Mouse (Mus musculus) heart, embryonic 15.5 days (tissue): ENCODE results near the gene Rere. TPM values are rescaled to one million over a fixed set of nuclear protein-coding genes. Genes with fewer than 3 reads are reported as not detected.
A peak's percentile ranks its signal among the peaks of the same experiment; 100 is the strongest.

Source experiments
- ATAC-seq: fragments of 200-750 bp; cut with Nextera tagmentation; replicated peaks from 2 replicates; pipeline ENCODE4 v1.8.0; 2017; ENCODE audit warnings: low read depth, moderate TSS enrichment; ENCODE audit not compliant: insufficient number of reproducible peaks, insufficient read depth, low FRiP score
- H3K27ac ChIP-seq: fragments of 300-500 bp; sonication (generic); 2 replicates; pipeline ENCODE4 v1.5.1; 2015; ENCODE audit warnings: mild to moderate bottlenecking, inconsistent platforms
- H3K27me3 ChIP-seq: fragments of 300-500 bp; sonication (generic); 2 replicates; pipeline ENCODE4 v1.6.1; 2015; ENCODE audit warnings: inconsistent platforms
- H3K36me3 ChIP-seq: fragments of 300-500 bp; sonication (generic); 2 replicates; pipeline ENCODE4 v1.6.1; 2015; ENCODE audit warnings: mild to moderate bottlenecking, inconsistent platforms
- H3K4me1 ChIP-seq: fragments of 300-500 bp; sonication (generic); replicated peaks from 2 replicates; pipeline ENCODE4 v1.6.1; 2015; ENCODE audit warnings: inconsistent platforms
- H3K4me2 ChIP-seq: fragments of 300-500 bp; sonication (generic); 2 replicates; pipeline ENCODE4 v1.6.1; 2015; ENCODE audit warnings: inconsistent platforms, mild to moderate bottlenecking, moderate library complexity
- H3K4me3 ChIP-seq: fragments of 300-500 bp; sonication (generic); 2 replicates; pipeline ENCODE4 v1.5.1; 2015; ENCODE audit warnings: mild to moderate bottlenecking, inconsistent platforms
- H3K9ac ChIP-seq: fragments of 300-500 bp; sonication (generic); 2 replicates; pipeline ENCODE4 v1.6.1; 2015; ENCODE audit warnings: mild to moderate bottlenecking, inconsistent platforms
- H3K9me3 ChIP-seq: fragments of 300-500 bp; sonication (generic); replicated peaks from 2 replicates; pipeline ENCODE4 v1.6.1; 2016; ENCODE audit warnings: inconsistent platforms
- WGBS: fragments of 180-500 bp; shearing (Covaris S2); methylation state at CpG from one replicate; pipeline ENCODE4 v1.1.7; 2015; ENCODE audit warnings: mixed read lengths; 5-methylcytosine and 5-hydroxymethylcytosine counted together
- polyA plus RNA-seq: library from polyadenylated mRNA; unstranded; fragments of >200 nt; fragmentation: Nextera tagmentation; extraction: Ambion mirVana; gene quantifications from 2 replicates; pipeline ENCODE4 v1.2.1, GENCODE M21; 2015

Gene Rere
- polyA plus RNA-seq, 1 experiment from 2014 or later = 17.6 TPM

DNA sequence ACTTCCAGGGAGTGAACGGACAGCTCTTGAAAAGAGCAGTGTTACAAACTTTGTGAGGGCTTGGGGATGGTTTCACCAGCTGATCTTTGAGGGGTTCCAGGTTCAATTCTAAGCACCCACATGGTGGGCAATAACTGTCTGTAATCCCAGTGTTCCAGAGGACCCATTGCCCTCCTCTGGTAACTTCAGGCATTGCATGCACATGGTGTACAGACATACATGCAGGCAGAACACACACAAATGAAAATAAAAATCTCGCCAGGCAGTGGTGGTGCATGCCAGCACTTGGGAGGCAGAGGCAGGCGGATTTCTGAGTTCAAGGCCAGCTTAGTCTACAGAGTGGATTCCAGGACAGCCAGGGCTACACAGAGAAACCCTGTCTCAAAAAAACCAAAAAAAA is 10.5 kb downstream of the Rere start:
- Histone ChIP-seq H3K27ac (no peak overlapping the region), H3K4me2 (no peak overlapping the region), H3K4me1 (peaks cover 15% of the 10 kb centered on the region), H3K9ac (no peak overlapping the region), H3K4me3 (no peak overlapping the region), H3K9me3 (no peaks in the 10 kb centered on the region), H3K27me3 (no peaks in the 10 kb centered on the region), H3K36me3 (0 out of 2 replicates have a peak, but pooled peaks cover 3% of the 10 kb centered on the region)
- 95% methylated on average over 3 of the region's 3 CpGs for WGBS
- no peak for ATAC-seq

DNA sequence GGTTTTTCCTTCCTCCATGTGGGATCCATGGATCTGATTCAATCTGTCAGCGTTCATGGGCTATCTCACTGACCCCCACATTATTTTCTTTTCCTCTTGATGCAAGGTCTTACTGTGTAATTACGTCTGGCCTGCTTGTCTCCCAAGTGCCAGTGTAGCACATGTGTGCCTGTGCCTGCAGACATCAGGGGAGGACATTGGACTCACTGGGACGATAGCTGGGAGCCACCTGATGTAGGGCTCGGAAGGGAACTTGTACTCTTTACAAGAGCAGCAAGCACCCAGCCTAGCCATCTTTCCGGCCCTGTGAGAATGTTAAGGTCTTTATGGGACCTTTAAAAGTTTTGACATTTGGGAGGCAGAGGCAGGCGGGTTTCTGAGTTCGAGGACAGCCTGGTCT is 13.4 kb downstream of the Rere start:
- Histone ChIP-seq H3K27ac (no peak overlapping the region), H3K4me3 (no peak overlapping the region), H3K9ac (no peak overlapping the region), H3K9me3 (no peaks in the 10 kb centered on the region), H3K36me3 (0 out of 2 replicates have a peak, but pooled peaks cover 3% of the 10 kb centered on the region), H3K27me3 (no peaks in the 10 kb centered on the region), H3K4me1 (peaks cover 3% of the 10 kb centered on the region), H3K4me2 (no peak overlapping the region)
- WGBS = 94% methylated on average over 7 of the region's 7 CpGs
- no peak for ATAC-seq

DNA sequence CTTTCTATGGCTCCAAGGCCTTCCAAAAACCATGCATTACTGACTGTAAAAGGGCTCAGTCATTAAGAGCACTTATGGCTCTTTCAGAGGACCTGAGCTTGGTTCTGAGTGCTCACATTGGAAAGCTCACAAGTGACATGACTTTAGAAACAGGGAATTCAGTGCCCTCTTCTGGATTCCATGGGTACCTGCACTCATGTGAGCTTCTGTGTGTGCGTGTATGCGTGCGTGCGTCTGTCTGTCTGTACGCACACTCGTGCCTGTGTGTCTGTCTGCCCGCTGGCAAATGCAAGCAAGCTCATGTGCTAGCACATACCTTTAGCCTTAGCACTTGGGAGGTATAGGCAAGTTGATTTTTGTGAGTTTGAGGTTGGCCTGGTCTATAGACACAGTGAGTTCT is 14.5 kb downstream of the Rere start:
- WGBS = 94% methylated on average over 7 of the region's 7 CpGs

DNA sequence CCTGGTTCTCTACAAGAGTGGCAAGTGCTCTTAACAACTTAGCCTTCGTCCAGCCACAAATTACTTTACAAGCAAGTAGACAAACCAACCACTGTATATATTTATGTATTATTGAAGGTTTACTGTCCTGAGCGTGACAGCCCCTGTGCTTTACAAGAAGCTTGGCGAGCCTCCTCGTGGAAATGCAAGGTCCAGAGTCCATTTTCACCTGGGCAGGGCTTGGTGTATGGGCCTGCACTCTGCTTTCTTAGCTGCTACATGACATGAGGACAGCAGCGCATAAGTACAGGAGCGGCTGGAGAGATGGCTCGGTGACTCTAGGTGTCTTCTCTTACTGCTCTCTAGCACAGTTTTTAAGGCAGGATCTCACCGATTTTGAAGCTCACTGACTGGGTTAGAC is 21.3 kb downstream of the Rere start:
- H3K27me3 ChIP-seq = no peaks in the 10 kb centered on the region
- WGBS = 85% methylated on average over 8 of the region's 8 CpGs
- H3K4me2 ChIP-seq = no peak overlapping the region
- H3K36me3 ChIP-seq = no peaks in the 10 kb centered on the region
- no peak overlapping the region for H3K27ac ChIP-seq
- no peak overlapping the region for H3K9ac ChIP-seq
- peaks cover 43% of the 10 kb centered on the region for H3K4me1 ChIP-seq
- ATAC-seq = no peak
- H3K9me3 ChIP-seq = no peaks in the 10 kb centered on the region
- H3K4me3 ChIP-seq = no peak overlapping the region

More for the DNA sequence above, 14.5 kb downstream of the Rere start:
- Histone ChIP-seq H3K9ac (no peak overlapping the region), H3K4me2 (no peak overlapping the region), H3K4me3 (no peak overlapping the region), H3K9me3 (no peaks in the 10 kb centered on the region), H3K36me3 (0 out of 2 replicates have a peak, but pooled peaks cover 3% of the 10 kb centered on the region), H3K4me1 (peaks cover 6% of the 10 kb centered on the region), H3K27me3 (no peaks in the 10 kb centered on the region), H3K27ac (no peak overlapping the region)
- ATAC-seq = no peak

DNA sequence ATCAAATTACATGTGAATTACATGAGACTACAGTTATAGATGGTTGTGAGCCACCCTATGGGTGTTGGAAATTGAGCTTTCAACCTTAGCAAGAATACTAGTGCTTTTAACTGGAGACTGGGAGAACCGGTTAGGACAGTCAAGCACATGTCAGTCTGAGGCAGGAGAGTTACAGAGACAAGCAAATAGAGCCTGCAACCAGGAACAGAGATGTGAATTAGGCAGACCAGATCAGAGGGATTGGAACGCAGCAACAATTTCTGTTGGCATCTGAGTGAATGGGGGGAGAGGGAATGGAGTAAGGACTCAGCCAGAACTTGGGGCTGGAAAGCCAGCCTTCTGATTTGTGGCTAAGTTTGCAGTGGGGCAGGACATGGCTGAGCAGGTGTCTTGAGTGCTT is 25.3 kb downstream of the Rere start:
- Histone ChIP-seq H3K9me3 (no peaks in the 10 kb centered on the region), H3K36me3 (no peaks in the 10 kb centered on the region), H3K27ac (no peak overlapping the region), H3K9ac (no peak overlapping the region), H3K27me3 (no peaks in the 10 kb centered on the region), H3K4me3 (no peak overlapping the region), H3K4me1 (peaks cover 57% of the 10 kb centered on the region), H3K4me2 (no peak overlapping the region)
- no peak for ATAC-seq
- 53% methylated on average over 2 of the region's 2 CpGs for WGBS

DNA sequence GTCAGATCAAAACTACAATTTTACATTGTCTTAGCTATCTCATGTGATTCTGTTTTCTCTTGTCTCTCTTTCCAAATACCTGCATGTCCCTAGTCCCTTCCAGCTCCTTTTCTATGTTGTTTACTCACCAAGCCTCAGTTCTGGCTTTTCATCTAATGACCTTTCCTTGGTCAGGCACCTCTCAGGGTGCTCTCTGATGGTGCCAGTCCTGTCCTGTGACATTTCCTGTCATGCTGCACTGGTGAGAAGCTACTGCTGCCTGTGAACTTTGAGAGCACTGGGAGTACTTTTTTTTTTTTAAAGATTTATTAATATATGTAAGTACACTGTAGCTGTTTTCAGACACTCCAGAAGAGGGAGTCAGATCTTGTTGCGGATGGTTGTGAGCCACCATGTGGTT is 25.8 kb downstream of the Rere start:
- no peaks in the 10 kb centered on the region for H3K36me3 ChIP-seq
- 0 out of 2 replicates have a peak overlapping the region, but pooled peaks have one; percentile 15 for H3K27ac ChIP-seq
- 100% methylated on average over 1 of the region's 1 CpGs for whole genome bisulfite sequencing
- H3K9ac ChIP-seq = no peak overlapping the region
- no peak for ATAC-seq
- H3K4me2 ChIP-seq = no peak overlapping the region
- H3K4me1 ChIP-seq = peaks cover 61% of the 10 kb centered on the region
- H3K9me3 ChIP-seq = no peaks in the 10 kb centered on the region
- H3K4me3 ChIP-seq = no peak overlapping the region
- no peaks in the 10 kb centered on the region for H3K27me3 ChIP-seq

DNA sequence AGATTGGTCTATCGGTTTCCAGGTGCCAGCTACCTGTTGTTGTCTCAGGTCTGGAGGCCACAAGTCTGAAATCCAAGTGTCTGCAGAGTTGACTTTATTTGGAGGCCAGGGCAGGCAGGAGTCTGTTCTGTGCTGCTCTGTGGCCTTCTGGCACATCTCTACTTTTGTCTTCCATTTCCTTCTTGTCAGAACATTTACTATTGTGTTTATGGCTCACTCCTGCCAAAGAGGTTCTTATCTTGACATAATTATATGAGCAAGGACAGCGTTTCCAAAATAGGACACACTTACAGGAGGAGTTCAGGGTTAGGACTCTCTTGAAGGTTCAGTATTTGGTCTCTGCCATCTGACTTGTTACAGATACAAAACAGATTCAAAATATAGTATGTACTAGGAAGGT is 30.0 kb downstream of the Rere start:
- H3K4me1 ChIP-seq = peaks cover 49% of the 10 kb centered on the region
- no peaks in the 10 kb centered on the region for H3K36me3 ChIP-seq
- H3K9me3 ChIP-seq = no peaks in the 10 kb centered on the region
- H3K4me3 ChIP-seq = no peak overlapping the region
- WGBS = 42% methylated on average over 2 of the region's 2 CpGs
- peak overlapping the region; percentile 26 for H3K4me2 ChIP-seq
- H3K9ac ChIP-seq = no peak overlapping the region
- no peaks in the 10 kb centered on the region for H3K27me3 ChIP-seq
- peak overlapping the region; percentile 72 for H3K27ac ChIP-seq
- peak; percentile 39; the same call in 1 of the 2 replicates for ATAC-seq

DNA sequence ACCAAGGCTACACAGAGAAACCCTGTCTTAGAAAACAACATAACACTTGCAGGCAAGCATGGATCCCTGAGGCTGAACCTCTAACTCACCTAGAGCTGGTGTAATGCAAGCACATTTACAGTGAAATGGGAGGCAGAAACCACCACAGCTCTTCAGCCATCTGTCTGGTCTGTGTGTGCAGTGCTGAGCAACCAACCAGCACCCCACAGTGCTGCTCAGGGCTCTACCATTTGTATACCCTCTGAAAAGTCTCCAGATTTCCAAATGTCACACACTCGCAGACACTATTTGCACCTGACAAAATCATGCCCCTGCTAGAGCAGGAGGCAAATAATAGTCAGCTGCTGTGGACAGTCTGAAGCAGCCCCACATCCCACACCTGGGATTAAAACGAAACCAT is 31.2 kb downstream of the Rere start:
- Histone ChIP-seq H3K4me1 (peaks cover 41% of the 10 kb centered on the region), H3K9ac (no peak overlapping the region), H3K9me3 (no peaks in the 10 kb centered on the region), H3K27me3 (no peaks in the 10 kb centered on the region), H3K4me3 (no peak overlapping the region), H3K27ac (peak overlapping the region; percentile 72), H3K4me2 (no peak overlapping the region), H3K36me3 (no peaks in the 10 kb centered on the region)
- ATAC-seq = no peak
- WGBS = 84% methylated on average over 2 of the region's 2 CpGs

DNA sequence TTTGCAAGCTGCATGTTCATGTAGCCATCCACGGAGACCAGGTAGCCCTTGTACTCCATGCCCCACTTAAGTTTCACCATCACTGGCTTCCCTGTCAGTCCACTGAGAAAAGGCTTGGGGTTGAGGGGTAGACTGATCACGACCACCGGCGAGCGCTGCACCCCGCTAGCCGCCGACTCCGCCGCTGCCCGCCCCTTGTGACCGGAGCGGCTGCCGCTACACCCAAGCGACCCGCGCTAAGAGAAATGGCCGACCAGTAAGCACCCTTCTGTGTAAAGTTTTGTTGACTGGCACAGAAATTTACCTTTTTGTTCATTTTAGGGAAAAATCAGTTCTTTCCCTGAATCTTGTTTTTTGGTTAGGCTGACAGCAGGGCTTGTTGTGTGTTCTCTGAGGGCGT is 33.9 kb downstream of the Rere start:
- no peak for ATAC-seq
- WGBS = 91% methylated on average over 19 of the region's 19 CpGs
- no peak overlapping the region for H3K27ac ChIP-seq

DNA sequence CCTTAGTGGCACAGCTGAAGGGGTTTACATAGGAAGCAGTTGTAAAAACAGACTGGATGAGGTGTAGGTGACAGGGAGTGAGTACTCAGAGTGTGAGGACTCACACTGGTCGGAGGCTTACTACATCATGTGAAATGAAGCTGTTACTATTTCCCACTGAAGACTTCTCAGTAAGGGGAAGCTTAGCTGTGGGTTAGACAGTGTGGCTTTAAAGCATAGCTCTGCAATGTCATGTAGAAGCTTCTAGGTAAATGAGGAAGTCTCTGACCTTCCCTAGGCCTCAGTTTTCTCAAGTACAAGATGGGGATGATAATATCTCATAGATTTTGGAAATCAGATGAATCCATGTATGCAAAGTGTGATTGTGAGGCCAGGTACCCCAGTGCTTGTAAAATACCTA is 35.1 kb downstream of the Rere start:
- Histone ChIP-seq H3K4me2 (no peak overlapping the region), H3K4me3 (no peak overlapping the region), H3K9me3 (no peaks in the 10 kb centered on the region), H3K27me3 (no peaks in the 10 kb centered on the region), H3K36me3 (no peaks in the 10 kb centered on the region), H3K9ac (no peak overlapping the region), H3K4me1 (peaks cover 27% of the 10 kb centered on the region), H3K27ac (no peak overlapping the region)
- ATAC-seq = no peak
- 69% methylated on average over 1 of the region's 1 CpGs for WGBS

More for the DNA sequence above, 33.9 kb downstream of the Rere start:
- H3K4me1 ChIP-seq = peaks cover 37% of the 10 kb centered on the region
- H3K4me2 ChIP-seq = no peak overlapping the region
- H3K9me3 ChIP-seq = no peaks in the 10 kb centered on the region
- H3K4me3 ChIP-seq = no peak overlapping the region
- no peaks in the 10 kb centered on the region for H3K36me3 ChIP-seq
- H3K27me3 ChIP-seq = no peaks in the 10 kb centered on the region
- H3K9ac ChIP-seq = no peak overlapping the region

DNA sequence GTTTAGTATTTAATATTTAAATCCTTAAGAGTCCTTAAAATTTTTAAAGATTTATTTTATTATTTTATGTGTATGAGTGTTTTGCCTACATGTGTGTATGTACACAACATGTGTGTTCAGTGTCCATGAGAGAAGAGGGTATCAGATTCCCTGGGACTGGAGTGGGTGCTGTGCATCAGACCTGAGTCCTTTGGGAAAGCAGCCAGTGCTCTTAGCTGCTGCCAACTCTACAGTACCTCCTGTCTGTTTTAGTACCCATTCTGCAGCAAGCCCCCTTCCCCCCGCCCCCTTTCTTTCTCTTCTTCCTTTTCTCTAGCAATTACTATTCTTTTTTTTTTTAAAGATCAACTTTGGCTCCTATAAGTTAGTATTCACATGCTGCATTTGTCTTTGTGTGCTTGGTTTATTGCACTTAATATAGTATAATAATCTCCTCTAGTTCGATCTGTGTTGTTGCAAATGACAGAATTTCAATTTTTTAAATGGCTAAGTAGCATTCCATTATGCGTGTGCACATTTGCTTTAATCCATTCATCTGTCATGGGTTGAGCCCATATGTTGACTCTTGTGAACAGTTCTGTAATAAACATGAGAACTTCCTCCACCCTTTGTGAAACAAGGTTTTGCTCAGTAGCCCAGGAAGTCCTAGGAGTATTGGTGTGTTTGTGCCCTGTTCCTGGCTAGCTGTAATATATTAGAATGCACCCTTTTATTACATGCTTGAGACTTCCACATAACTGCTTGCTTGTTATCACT is 43.8 kb downstream of the Rere start:
- Histone ChIP-seq H3K9ac (no peak overlapping the region), H3K27ac (no peak overlapping the region), H3K27me3 (no peaks in the 10 kb centered on the region), H3K4me2 (no peak overlapping the region), H3K4me1 (peaks cover 13% of the 10 kb centered on the region), H3K9me3 (no peaks in the 10 kb centered on the region), H3K4me3 (no peak overlapping the region), H3K36me3 (no peaks in the 10 kb centered on the region)
- no peak for ATAC-seq
- WGBS = 84% methylated on average over 3 of the region's 3 CpGs

DNA sequence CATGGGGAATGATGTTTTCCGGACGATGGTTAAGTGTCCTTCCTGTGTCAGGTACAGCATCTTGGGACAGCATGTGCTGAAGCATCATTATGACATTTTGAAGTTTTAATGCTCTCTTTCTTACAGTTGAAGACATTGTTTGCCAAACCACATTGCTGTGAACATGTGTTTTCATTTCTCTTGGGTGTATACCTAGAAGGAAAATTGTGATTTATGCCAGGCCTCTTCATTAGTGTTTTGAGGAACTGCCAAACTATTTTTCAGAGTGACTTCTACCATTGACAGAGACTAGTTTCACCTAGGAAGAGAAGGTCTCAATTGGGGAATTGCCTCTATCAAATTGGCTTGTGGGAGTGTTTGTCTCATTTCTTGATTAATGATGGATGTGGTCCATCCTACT is 44.6 kb downstream of the Rere start:
- Histone ChIP-seq H3K4me1 (peaks cover 13% of the 10 kb centered on the region), H3K4me3 (no peak overlapping the region), H3K9me3 (no peaks in the 10 kb centered on the region), H3K27me3 (no peaks in the 10 kb centered on the region), H3K36me3 (0 out of 2 replicates have a peak, but pooled peaks cover 3% of the 10 kb centered on the region), H3K9ac (no peak overlapping the region), H3K4me2 (no peak overlapping the region), H3K27ac (no peak overlapping the region)
- 80% methylated on average over 2 of the region's 2 CpGs for WGBS
- no peak for ATAC-seq
